Mouse (Mus musculus) hindbrain, embryonic 12.5 days (tissue): ENCODE results near the gene Aldh3b2. TPM values are rescaled to one million over a fixed set of nuclear protein-coding genes. Genes with fewer than 3 reads are reported as not detected.

Experiments used
- ATAC-seq: fragments of 200-750 bp; cut with Nextera tagmentation; 2 replicates; pipeline ENCODE4 v1.8.0; 2017; ENCODE audit warnings: moderate TSS enrichment; ENCODE audit not compliant: low FRiP score
- H3K27ac ChIP-seq: fragments of 300-500 bp; sonication (generic); 2 replicates; pipeline ENCODE4 v1.5.1; 2016; ENCODE audit warnings: mild to moderate bottlenecking
- H3K27me3 ChIP-seq: fragments of 300-500 bp; sonication (generic); 2 replicates; pipeline ENCODE4 v1.6.1; 2016; ENCODE audit warnings: mild to moderate bottlenecking
- H3K36me3 ChIP-seq: fragments of 300-500 bp; sonication (generic); 2 replicates; pipeline ENCODE4 v1.6.1; 2016; ENCODE audit warnings: mild to moderate bottlenecking
- H3K4me1 ChIP-seq: fragments of 300-500 bp; sonication (generic); 2 replicates; pipeline ENCODE4 v1.6.1; 2016
- H3K4me2 ChIP-seq: fragments of 300-500 bp; sonication (generic); replicated peaks from 2 replicates; pipeline ENCODE4 v1.6.1; 2016; ENCODE audit warnings: mild to moderate bottlenecking
- H3K4me3 ChIP-seq: fragments of 300-500 bp; sonication (generic); 2 replicates; pipeline ENCODE4 v1.5.1; 2016; ENCODE audit warnings: mild to moderate bottlenecking
- H3K9ac ChIP-seq: fragments of 300-500 bp; sonication (generic); 2 replicates; pipeline ENCODE4 v1.6.1; 2016; ENCODE audit warnings: mild to moderate bottlenecking, moderate library complexity
- H3K9me3 ChIP-seq: fragments of 300-500 bp; sonication (generic); replicated peaks from 2 replicates; pipeline ENCODE4 v1.6.1; 2016; ENCODE audit warnings: mild to moderate bottlenecking
- WGBS: fragments of 180-500 bp; shearing (Covaris S2); methylation state at CpG from one replicate; pipeline ENCODE4 v1.1.7; 2016; 5-methylcytosine and 5-hydroxymethylcytosine counted together
- polyA plus RNA-seq: library from polyadenylated mRNA; unstranded; fragments of >200 nt; fragmentation: Nextera tagmentation; extraction: Ambion mirVana; gene quantifications from 2 replicates; pipeline ENCODE4 v1.2.1, GENCODE M21; 2016

Aldh3b2 gene
- polyA plus RNA-seq, 1 experiment from 2014 or later, result 1.2 TPM

GRCm38 (mm10) chr19:4003641-4004040, 31.5 kb downstream of the Aldh3b2 start:
- Histone ChIP-seq H3K9ac (no peak overlapping the region), H3K36me3 (peaks cover 34% of the 10 kb centered on the region), H3K9me3 (no peaks in the 10 kb centered on the region), H3K4me1 (peaks cover 8% of the 10 kb centered on the region), H3K4me2 (no peak overlapping the region), H3K4me3 (no peak overlapping the region), H3K27ac (no peak overlapping the region), H3K27me3 (peaks cover 3% of the 10 kb centered on the region; the same call in 1 of the 2 replicates)
- 80% methylated on average over 12 of the region's 12 CpGs for WGBS
- no peak for ATAC-seq

GRCm38 (mm10) chr19:4004331-4004730, 32.2 kb downstream of the Aldh3b2 start:
- Histone ChIP-seq H3K4me1 (peaks cover 8% of the 10 kb centered on the region), H3K4me2 (no peak overlapping the region), H3K9ac (no peak overlapping the region), H3K4me3 (no peak overlapping the region), H3K27me3 (no peaks in the 10 kb centered on the region; the same call in 1 of the 2 replicates), H3K36me3 (peaks cover 41% of the 10 kb centered on the region), H3K27ac (no peak overlapping the region), H3K9me3 (no peaks in the 10 kb centered on the region)
- no peak for ATAC-seq
- WGBS, result 85% methylated on average over 15 of the region's 15 CpGs

GRCm38 (mm10) chr19:4005091-4005490, 33.0 kb downstream of the Aldh3b2 start:
- Histone ChIP-seq H3K4me1 (peaks cover 8% of the 10 kb centered on the region), H3K36me3 (peaks cover 48% of the 10 kb centered on the region), H3K4me3 (no peak overlapping the region), H3K9ac (no peak overlapping the region), H3K27me3 (no peaks in the 10 kb centered on the region; the same call in 1 of the 2 replicates), H3K9me3 (no peaks in the 10 kb centered on the region), H3K4me2 (no peak overlapping the region), H3K27ac (no peak overlapping the region)
- 88% methylated on average over 9 of the region's 9 CpGs for WGBS
- no peak for ATAC-seq

GRCm38 (mm10) chr19:4005971-4006370, 33.8 kb downstream of the Aldh3b2 start:
- H3K9ac ChIP-seq, result no peak overlapping the region
- no peak for ATAC-seq
- H3K4me2 ChIP-seq, result no peak overlapping the region
- H3K4me3 ChIP-seq, result no peak overlapping the region
- H3K27me3 ChIP-seq, result no peaks in the 10 kb centered on the region; the same call in 1 of the 2 replicates
- 95% methylated on average over 8 of the region's 8 CpGs for WGBS
- H3K9me3 ChIP-seq, result no peaks in the 10 kb centered on the region
- no peak overlapping the region for H3K27ac ChIP-seq
- peaks cover 50% of the 10 kb centered on the region for H3K36me3 ChIP-seq
- H3K4me1 ChIP-seq, result peaks cover 6% of the 10 kb centered on the region

GRCm38 (mm10) chr19:4011086-4011485, 39.0 kb downstream of the Aldh3b2 start:
- Histone ChIP-seq H3K4me3 (no peak overlapping the region), H3K4me1 (peaks cover 7% of the 10 kb centered on the region), H3K27me3 (no peaks in the 10 kb centered on the region), H3K27ac (no peak overlapping the region), H3K36me3 (peaks cover 42% of the 10 kb centered on the region), H3K9me3 (no peaks in the 10 kb centered on the region), H3K4me2 (peak overlapping the region; percentile 70; the same call in 1 of the 2 replicates), H3K9ac (no peak overlapping the region)
- WGBS, result 97% methylated on average over 5 of the region's 5 CpGs
- no peak for ATAC-seq

GRCm38 (mm10) chr19:4012432-4013022, 40.4 kb downstream of the Aldh3b2 start, which contains the start of gene Ndufv1:
Gene Ndufv1, minus strand, starts transcription at chr19:4012806.
- Histone ChIP-seq H3K9me3 (no peaks in the 10 kb centered on the region), H3K4me1 (peaks cover 7% of the 10 kb centered on the region), H3K4me2 (peak within 1 kb of the TSS; percentile 70), H3K4me3 (peak within 1 kb of the TSS; percentile 82), H3K27me3 (no peaks in the 10 kb centered on the region), H3K9ac (peak within 1 kb of the TSS; percentile 76), H3K36me3 (peaks cover 28% of the 10 kb centered on the region), H3K27ac (0 out of 2 replicates have a peak within 1 kb of the TSS, but pooled peaks have one; percentile 40)
- ATAC-seq, result peak; percentile 99
- under 1% methylated on average over 45 of the region's 45 CpGs for WGBS

- no peak overlapping the region for H3K27ac ChIP-seq
- H3K9me3 ChIP-seq, result no peaks in the 10 kb centered on the region
- H3K4me1 ChIP-seq, result peaks cover 7% of the 10 kb centered on the region
- H3K9ac ChIP-seq, result no peak overlapping the region
- H3K36me3 ChIP-seq, result peaks cover 22% of the 10 kb centered on the region
- no peaks in the 10 kb centered on the region for H3K27me3 ChIP-seq
- peak overlapping the region; percentile 82 for H3K4me3 ChIP-seq
- peak overlapping the region; percentile 48 for H3K4me2 ChIP-seq
- peak; percentile 46; the same call in 1 of the 2 replicates for ATAC-seq
- 17% methylated on average over 9 of the region's 9 CpGs for WGBS
These were observed 40.9 kb downstream of the Aldh3b2 start for GRCm38 (mm10) chr19:4013066-4013465.

GRCm38 (mm10) chr19:4014802-4015201, 42.7 kb downstream of the Aldh3b2 start:
- H3K4me1 ChIP-seq, result peaks cover 7% of the 10 kb centered on the region
- no peak overlapping the region for H3K9ac ChIP-seq
- no peak for ATAC-seq
- H3K4me2 ChIP-seq, result no peak overlapping the region
- no peaks in the 10 kb centered on the region for H3K27me3 ChIP-seq
- H3K9me3 ChIP-seq, result no peaks in the 10 kb centered on the region
- H3K27ac ChIP-seq, result no peak overlapping the region
- peaks cover 5% of the 10 kb centered on the region for H3K36me3 ChIP-seq
- H3K4me3 ChIP-seq, result no peak overlapping the region

- ATAC-seq, result no peak
- Histone ChIP-seq H3K36me3 (no peaks in the 10 kb centered on the region), H3K27ac (no peak overlapping the region), H3K27me3 (no peaks in the 10 kb centered on the region), H3K9me3 (no peaks in the 10 kb centered on the region), H3K4me1 (peaks cover 7% of the 10 kb centered on the region), H3K4me3 (no peak overlapping the region), H3K9ac (no peak overlapping the region), H3K4me2 (no peak overlapping the region)
- 61% methylated on average over 5 of the region's 5 CpGs for WGBS
These were observed 43.5 kb downstream of the Aldh3b2 start for GRCm38 (mm10) chr19:4015635-4016034.

GRCm38 (mm10) chr19:4017921-4018587, 45.9 kb downstream of the Aldh3b2 start:
- no peak overlapping the region for H3K27ac ChIP-seq
- no peak overlapping the region for H3K9ac ChIP-seq
- H3K9me3 ChIP-seq, result no peaks in the 10 kb centered on the region
- no peaks in the 10 kb centered on the region for H3K27me3 ChIP-seq
- no peaks in the 10 kb centered on the region; the same call in 1 of the 2 replicates for H3K4me1 ChIP-seq
- H3K4me2 ChIP-seq, result no peak overlapping the region
- no peak for ATAC-seq
- no peaks in the 10 kb centered on the region for H3K36me3 ChIP-seq
- no peak overlapping the region for H3K4me3 ChIP-seq
- 67% methylated on average over 10 of the region's 10 CpGs for WGBS

GRCm38 (mm10) chr19:4018743-4019583, 46.8 kb downstream of the Aldh3b2 start:
- no peaks in the 10 kb centered on the region for H3K4me1 ChIP-seq
- WGBS, result 31% methylated on average over 18 of the region's 18 CpGs
- H3K9ac ChIP-seq, result no peak overlapping the region
- no peak overlapping the region for H3K27ac ChIP-seq
- no peak overlapping the region for H3K4me2 ChIP-seq
- ATAC-seq, result peak; percentile 52; the same call in 1 of the 2 replicates
- no peaks in the 10 kb centered on the region for H3K36me3 ChIP-seq
- H3K27me3 ChIP-seq, result no peaks in the 10 kb centered on the region
- no peak overlapping the region for H3K4me3 ChIP-seq
- no peaks in the 10 kb centered on the region for H3K9me3 ChIP-seq

GRCm38 (mm10) chr19:4023185-4023584, 51.1 kb downstream of the Aldh3b2 start:
- no peak for ATAC-seq
- H3K27ac ChIP-seq, result no peak overlapping the region
- no peaks in the 10 kb centered on the region for H3K36me3 ChIP-seq
- H3K9ac ChIP-seq, result no peak overlapping the region
- WGBS, result 78% methylated on average over 7 of the region's 7 CpGs
- no peaks in the 10 kb centered on the region for H3K27me3 ChIP-seq
- peaks cover 4% of the 10 kb centered on the region; the same call in 1 of the 2 replicates for H3K9me3 ChIP-seq
- H3K4me1 ChIP-seq, result no peaks in the 10 kb centered on the region
- no peak overlapping the region for H3K4me3 ChIP-seq
- no peak overlapping the region for H3K4me2 ChIP-seq
